Mouse (Mus musculus) mouse trophoblast stem cell (cell line): ENCODE data around the gene Atxn2.
"Not testable (repeated sequence)": the region's sequence is repeated elsewhere in the genome, so short reads cannot be mapped to it uniquely, and the experiment has no call there.

Experiments
- in situ Hi-C, 2 experiments: fragments of 300-500 bp; cut with MseI, MboI; formaldehyde crosslinking; loops; 2 replicates in 1 of 2; 3 replicates in 1 of 2; pipeline ENCODE4 v1.15.1; 2025

The Atxn2 gene

GRCm38 (mm10) chr5:121711928-121712231 is 743 bp downstream of the Atxn2 start:
- in situ Hi-C loops, result no loop called here

DNA sequence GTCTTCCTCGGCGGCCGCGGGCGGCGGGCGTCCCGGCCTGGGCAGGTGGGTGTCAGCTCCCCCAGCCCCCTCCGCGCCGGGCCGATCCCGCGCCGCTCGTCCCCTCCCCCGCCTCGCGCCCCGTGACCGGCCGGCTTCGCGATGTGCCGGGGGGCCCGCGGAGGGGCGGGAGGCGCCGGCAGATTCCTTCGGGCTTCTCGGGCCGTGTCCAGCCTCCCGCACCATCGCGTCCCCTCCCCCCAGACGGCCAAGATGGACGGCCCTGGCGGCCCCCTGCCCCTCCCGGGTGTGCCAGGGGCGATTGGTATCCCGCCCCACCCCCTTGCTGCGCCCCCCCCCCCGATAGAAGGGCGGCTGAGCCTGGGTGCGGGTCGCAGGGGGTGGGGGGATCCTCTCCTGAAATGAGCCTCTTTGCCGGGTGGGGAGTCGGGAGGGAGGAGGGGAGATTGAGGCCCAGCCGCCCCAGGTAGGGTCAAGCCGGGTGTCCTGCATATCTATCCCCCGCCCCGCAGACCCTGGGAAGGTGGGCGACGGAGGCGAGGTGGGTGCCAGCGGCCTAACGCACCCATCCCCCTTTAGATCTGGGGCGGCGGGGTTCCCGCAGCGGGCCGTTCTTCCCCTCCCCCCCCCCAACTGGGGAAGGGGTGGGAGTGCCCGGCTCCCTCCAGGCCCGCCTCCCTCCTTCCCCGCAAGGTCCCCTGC is 1.2 kb downstream of the Atxn2 start:
- in situ Hi-C loops, result no loop called here

DNA sequence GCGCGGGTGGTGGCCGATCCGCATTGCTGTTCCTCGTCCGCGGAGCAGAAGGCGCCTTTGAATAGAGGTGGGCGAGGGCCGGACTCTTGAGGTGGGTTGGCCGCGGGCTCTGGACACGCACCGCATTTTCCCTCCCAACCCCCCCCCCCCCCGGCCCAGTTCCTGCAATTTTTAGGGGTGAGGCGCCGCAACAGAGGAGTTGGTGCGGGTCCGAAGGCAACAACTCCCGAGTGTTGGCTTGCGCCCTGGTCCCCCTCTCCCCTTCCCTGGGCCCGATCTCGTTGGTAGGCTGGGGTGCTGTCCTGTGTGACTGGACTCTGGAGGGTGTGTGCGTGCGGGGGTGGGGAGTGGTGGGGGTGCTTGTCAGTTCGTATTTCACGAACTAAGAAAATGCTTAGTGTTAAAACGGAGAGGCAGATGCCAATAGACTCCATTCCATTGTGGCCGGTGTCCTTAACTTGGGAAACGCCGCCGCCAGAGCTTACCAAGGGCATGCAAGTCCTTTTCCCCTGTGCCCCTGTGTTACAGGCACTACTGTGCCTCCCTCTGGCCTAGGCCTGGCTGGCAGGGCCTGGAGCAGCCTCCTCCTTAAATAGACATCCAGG is 1.9 kb downstream of the Atxn2 start:
- in situ Hi-C loops, result no loop called here

DNA sequence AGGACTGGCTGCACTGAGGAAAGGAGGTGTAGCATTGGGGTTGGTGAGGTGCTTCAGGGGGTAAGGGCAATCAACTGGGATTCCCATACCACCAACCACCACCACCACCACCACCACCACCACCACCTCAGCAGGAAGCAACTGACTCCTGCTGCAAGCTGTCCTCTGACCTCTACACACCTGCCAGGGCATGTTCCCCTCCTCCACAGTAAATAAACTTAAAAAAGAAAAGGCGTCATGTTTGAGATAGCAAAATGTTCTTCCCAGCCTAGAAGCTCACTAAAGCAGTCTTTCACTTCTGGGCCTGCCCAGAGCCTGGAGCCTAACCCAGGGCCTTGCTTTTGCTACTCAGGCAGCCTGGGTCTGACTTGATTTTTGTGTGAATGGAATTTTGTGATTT is 3.2 kb downstream of the Atxn2 start:
- in situ Hi-C loops, result no loop called here

DNA sequence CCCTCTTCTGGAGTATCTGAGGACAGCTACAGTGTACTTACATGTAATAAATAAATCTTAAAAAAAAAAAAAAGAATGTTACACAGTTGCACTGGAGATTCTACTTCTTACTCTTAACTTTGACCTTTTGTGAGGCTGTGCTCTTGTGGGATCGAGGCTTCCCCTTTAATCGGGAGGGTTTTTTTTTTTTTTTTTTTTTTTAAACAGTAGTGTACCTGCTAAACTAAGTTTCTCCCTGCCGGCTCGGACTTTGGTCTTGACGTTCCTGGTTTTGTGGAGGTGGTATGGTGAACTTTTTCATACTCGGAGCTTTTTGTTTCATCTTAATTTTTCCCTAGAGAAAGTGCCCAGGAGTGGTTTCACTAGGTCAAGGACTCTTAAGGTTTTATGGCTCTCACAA is 3.8 kb downstream of the Atxn2 start:
- in situ Hi-C loops, result no loop called here

GRCm38 (mm10) chr5:121718462-121718861 is 7.3 kb downstream of the Atxn2 start:
- in situ Hi-C loops, result no loop called here

GRCm38 (mm10) chr5:121720888-121721585 is 9.9 kb downstream of the Atxn2 start:
- in situ Hi-C loops, result no loop called here

DNA sequence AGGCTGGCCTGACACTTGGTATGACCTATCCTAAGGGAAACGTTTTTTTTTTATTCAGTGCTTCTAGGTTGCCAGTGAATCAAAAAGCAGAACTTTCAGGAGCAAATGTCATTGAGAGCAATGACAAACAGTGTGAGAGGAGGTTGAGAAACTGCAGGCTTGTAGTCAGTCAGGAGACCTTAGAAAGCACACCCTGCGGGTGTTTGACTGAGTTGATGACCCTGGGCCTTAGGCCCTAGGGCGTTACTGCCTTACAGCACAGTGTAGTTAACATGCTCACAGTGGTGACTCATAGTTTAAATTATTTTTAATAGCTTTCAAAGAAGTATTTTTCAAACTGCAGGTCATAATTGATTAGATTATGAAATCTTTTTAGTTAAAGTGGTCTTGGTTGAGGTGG is 10.7 kb downstream of the Atxn2 start:
- in situ Hi-C loops, result no loop called here

GRCm38 (mm10) chr5:121724678-121725077 is 13.5 kb downstream of the Atxn2 start:
- in situ Hi-C loops, result no loop called here

DNA sequence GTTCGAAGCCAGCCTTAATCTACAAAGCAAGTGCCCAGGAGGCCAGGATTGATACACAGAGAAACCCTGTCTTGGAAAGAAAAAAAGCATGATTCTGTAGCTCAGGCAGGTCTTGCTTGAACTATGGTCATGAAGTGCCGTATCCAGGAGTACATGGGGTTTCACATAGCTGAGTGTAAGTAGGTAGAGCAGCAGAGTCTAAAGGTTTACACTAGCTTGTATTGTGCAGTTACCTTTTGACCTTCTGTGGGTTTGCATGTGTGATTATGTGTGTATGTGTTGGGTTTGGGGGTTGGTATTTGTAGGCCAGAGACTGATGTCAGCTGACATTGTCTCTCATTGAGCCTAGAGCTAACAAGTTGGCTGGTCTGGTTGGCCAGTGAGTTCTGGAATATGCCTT is 18.9 kb downstream of the Atxn2 start:
- in situ Hi-C loops, result no loop called here

- in situ Hi-C loops, result no loop called here
These were observed 25.5 kb downstream of the Atxn2 start for GRCm38 (mm10) chr5:121736641-121737040.

DNA sequence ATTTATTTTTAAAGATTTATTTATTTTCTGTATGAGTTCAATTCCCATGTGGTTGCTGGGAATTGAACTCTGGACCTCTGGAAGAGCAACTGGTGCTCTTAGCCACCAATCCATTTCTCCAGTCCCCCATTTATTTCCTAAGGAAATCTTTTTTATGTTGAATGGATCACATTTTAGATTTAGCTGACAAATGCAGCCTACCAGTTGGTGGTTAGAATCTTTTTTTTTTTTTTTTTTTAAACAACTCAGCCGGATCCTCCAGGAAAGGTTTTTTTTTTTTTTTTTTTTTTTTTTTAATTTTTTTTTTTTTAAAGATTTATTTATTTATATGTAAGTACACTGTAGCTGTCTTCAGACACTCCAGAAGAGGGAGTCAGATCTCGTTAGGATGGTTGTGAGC is 27.0 kb downstream of the Atxn2 start:
- in situ Hi-C loops, result not testable (repeated sequence)

GRCm38 (mm10) chr5:121738576-121739191 is 27.5 kb downstream of the Atxn2 start:
- in situ Hi-C loops, result no loop called here

- in situ Hi-C loops, result no loop called here
These were observed 29.4 kb downstream of the Atxn2 start for GRCm38 (mm10) chr5:121740516-121740915.

DNA sequence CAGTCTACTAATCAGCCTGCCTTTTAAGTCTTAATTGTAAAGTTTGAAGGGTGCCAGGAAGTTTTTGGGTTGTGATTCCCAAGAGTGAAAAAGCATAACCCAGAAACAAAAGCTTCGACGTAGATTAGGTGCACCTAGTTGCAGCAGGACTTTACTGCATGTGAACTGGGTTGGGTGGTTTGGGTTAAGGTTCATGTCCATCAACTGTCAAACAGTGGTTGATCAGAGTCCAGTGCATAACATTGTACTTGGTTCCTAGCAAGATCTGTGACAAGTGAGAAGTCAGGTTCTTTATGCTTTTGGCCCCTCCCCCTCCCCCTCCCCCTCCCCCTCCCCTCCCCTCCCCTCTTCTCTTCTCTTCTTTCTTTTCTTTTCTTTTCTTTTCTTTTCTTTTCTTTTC is 31.8 kb downstream of the Atxn2 start:
- in situ Hi-C loops, result no loop called here

- in situ Hi-C loops, result not testable (repeated sequence)
These were observed 36.9 kb downstream of the Atxn2 start for GRCm38 (mm10) chr5:121747884-121748594.

GRCm38 (mm10) chr5:121749633-121750032 is 38.5 kb downstream of the Atxn2 start:
- in situ Hi-C loops, result no loop called here

- in situ Hi-C loops, result no loop called here
These were observed 46.8 kb downstream of the Atxn2 start for GRCm38 (mm10) chr5:121757900-121758299.

GRCm38 (mm10) chr5:121758341-121758740 is 47.2 kb downstream of the Atxn2 start:
- in situ Hi-C loops, result no loop called here

GRCm38 (mm10) chr5:121759921-121760320 is 48.8 kb downstream of the Atxn2 start:
- in situ Hi-C loops, result no loop called here

- in situ Hi-C loops, result no loop called here
These were observed 50.3 kb downstream of the Atxn2 start for GRCm38 (mm10) chr5:121761459-121761858.

DNA sequence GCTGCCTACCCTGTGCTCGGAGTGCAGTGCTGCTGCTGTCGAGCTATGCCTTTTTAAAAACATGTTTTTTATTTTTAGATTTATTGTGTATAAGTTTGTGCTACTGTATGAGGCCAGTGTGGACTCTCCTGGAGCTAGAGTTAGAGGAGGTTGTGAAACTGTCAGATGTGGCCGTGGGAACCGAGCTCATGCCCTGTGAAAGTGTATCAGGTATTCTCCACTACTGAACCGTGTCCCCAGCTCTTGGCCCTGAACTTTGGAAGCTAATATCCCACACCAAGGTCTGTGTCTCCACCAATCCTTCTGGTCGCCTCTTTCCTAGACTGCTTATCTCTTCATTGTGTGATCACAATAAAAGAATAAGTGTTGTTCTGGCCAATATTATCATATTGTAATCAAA is 51.8 kb downstream of the Atxn2 start:
- in situ Hi-C loops, result no loop called here
